Mouse (Mus musculus) testis, adult 2 months (tissue): ENCODE measurements around the gene Hdac7.

Experiments
- CTCF ChIP-seq: fragments of 200-500 bp; IDR thresholded peaks from 2 replicates; pipeline ENCODE4 v1.5.1; 2012; ENCODE audit warnings: low read depth, mild to moderate bottlenecking, inconsistent platforms, low read length, moderate library complexity; ENCODE audit not compliant: control insufficient read depth, insufficient read depth, insufficient replicate concordance
- POLR2A ChIP-seq: fragments of 200-500 bp; IDR thresholded peaks from 2 replicates; pipeline ENCODE4 v1.6.1; 2012; ENCODE audit warnings: low read depth, mild to moderate bottlenecking, inconsistent platforms, low read length, moderate library complexity; ENCODE audit not compliant: control insufficient read depth

DNA sequence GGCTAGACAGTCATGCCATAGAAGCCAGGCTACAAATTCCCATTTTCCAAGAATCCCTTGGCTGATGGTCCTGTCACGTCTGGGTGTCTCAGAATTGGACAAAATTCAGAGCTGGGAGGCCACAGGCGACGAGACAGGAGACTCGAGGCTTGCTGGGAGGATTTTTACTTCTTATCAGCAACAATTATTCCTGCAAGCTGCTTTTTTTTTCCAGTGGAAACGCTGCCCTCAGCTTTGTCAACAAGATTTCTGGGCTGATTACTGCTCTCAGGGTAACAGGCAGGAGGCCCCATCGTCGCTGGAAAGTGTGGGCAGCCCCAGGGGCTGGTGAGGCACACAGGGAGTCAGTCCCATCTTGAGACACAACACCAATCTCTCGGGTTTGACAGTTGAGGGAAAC is 48.2 kb upstream of the Hdac7 start:
- TF ChIP-seq POLR2A: no peak
- TF ChIP-seq CTCF: no peak
